Mouse (Mus musculus): ENCODE measurements at regions not wholly inside any gene's neighbourhood (a gene's known extent, or its start where the extent isn't known, plus 50 kb on each side); places are given as distances from the start of the nearest gene placed in this dataset.

GRCm38 (mm10) chr1:143000216-143000615, 640.2 kb upstream of the B3galt2 start:
- H3K36me3 ChIP-seq (replicated peaks): no peaks in the 10 kb centered on the region
- 60% methylated on average over 1 of the region's 1 CpGs for WGBS
- no peak overlapping the region for H3K9ac ChIP-seq
- no peaks in the 10 kb centered on the region for H3K4me1 ChIP-seq
- no peak overlapping the region for H3K27ac ChIP-seq
- H3K9me3 ChIP-seq: no peaks in the 10 kb centered on the region
- no peaks in the 10 kb centered on the region for H3K27me3 ChIP-seq (replicated peaks)
- no peak overlapping the region for H3K4me3 ChIP-seq
- H3K4me2 ChIP-seq: no peak overlapping the region
- no peak for ATAC-seq (replicated peaks)

- no peak overlapping the region for H3K4me3 ChIP-seq
- H3K4me2 ChIP-seq: no peak overlapping the region
- no peaks in the 10 kb centered on the region for H3K36me3 ChIP-seq (replicated peaks)
- H3K27me3 ChIP-seq (replicated peaks): no peaks in the 10 kb centered on the region
- H3K9ac ChIP-seq: no peak overlapping the region
- no peak overlapping the region for H3K27ac ChIP-seq
- WGBS: 85% methylated on average over 3 of the region's 3 CpGs
- H3K4me1 ChIP-seq: no peaks in the 10 kb centered on the region
- no peaks in the 10 kb centered on the region for H3K9me3 ChIP-seq
- no peak for ATAC-seq (replicated peaks)
Measured at GRCm38 (mm10) chr1:143001112-143001511, 639.4 kb upstream of the B3galt2 start.

- H3K4me3 ChIP-seq: no peak overlapping the region
- no peak overlapping the region for H3K27ac ChIP-seq
- no peaks in the 10 kb centered on the region for H3K4me1 ChIP-seq
- no peaks in the 10 kb centered on the region for H3K36me3 ChIP-seq (replicated peaks)
- no peak overlapping the region for H3K9ac ChIP-seq
- 86% methylated on average over 3 of the region's 3 CpGs for WGBS
- H3K4me2 ChIP-seq: no peak overlapping the region
- no peaks in the 10 kb centered on the region for H3K9me3 ChIP-seq
- no peaks in the 10 kb centered on the region for H3K27me3 ChIP-seq (replicated peaks)
- no peak for ATAC-seq (replicated peaks)
Measured at GRCm38 (mm10) chr1:143006045-143006444, 634.4 kb upstream of the B3galt2 start.

GRCm38 (mm10) chr1:143019982-143020381, 620.5 kb upstream of the B3galt2 start:
- 82% methylated on average over 2 of the region's 2 CpGs for WGBS
- H3K4me1 ChIP-seq: no peaks in the 10 kb centered on the region
- no peaks in the 10 kb centered on the region for H3K36me3 ChIP-seq (replicated peaks)
- no peak for ATAC-seq (replicated peaks)
- no peaks in the 10 kb centered on the region for H3K9me3 ChIP-seq
- no peak overlapping the region for H3K27ac ChIP-seq
- no peaks in the 10 kb centered on the region for H3K27me3 ChIP-seq (replicated peaks)
- no peak overlapping the region for H3K4me3 ChIP-seq
- no peak overlapping the region for H3K9ac ChIP-seq
- no peak overlapping the region for H3K4me2 ChIP-seq

GRCm38 (mm10) chr1:143053161-143053560, 587.3 kb upstream of the B3galt2 start:
- no peaks in the 10 kb centered on the region for H3K27me3 ChIP-seq (replicated peaks)
- 69% methylated on average over 2 of the region's 2 CpGs for WGBS
- no peak for ATAC-seq (replicated peaks)
- H3K27ac ChIP-seq: no peak overlapping the region
- no peaks in the 10 kb centered on the region for H3K9me3 ChIP-seq
- no peaks in the 10 kb centered on the region for H3K4me1 ChIP-seq
- no peaks in the 10 kb centered on the region for H3K36me3 ChIP-seq (replicated peaks)
- no peak overlapping the region for H3K4me3 ChIP-seq
- no peak overlapping the region for H3K4me2 ChIP-seq
- H3K9ac ChIP-seq: no peak overlapping the region

- 92% methylated on average over 2 of the region's 2 CpGs for WGBS
- Histone ChIP-seq H3K27me3 (replicated peaks) (no peaks in the 10 kb centered on the region), H3K9me3 (no peaks in the 10 kb centered on the region), H3K4me3 (no peak overlapping the region), H3K9ac (no peak overlapping the region), H3K4me2 (no peak overlapping the region), H3K4me1 (no peaks in the 10 kb centered on the region), H3K27ac (no peak overlapping the region), H3K36me3 (replicated peaks) (no peaks in the 10 kb centered on the region)
- no peak for ATAC-seq (replicated peaks)
Measured at GRCm38 (mm10) chr1:143053599-143053998, 586.9 kb upstream of the B3galt2 start.

GRCm38 (mm10) chr1:143054451-143055024, 585.9 kb upstream of the B3galt2 start:
- Histone ChIP-seq H3K27me3 (replicated peaks) (no peaks in the 10 kb centered on the region), H3K4me3 (no peak overlapping the region), H3K9me3 (no peaks in the 10 kb centered on the region), H3K27ac (no peak overlapping the region), H3K4me2 (no peak overlapping the region), H3K36me3 (replicated peaks) (no peaks in the 10 kb centered on the region), H3K4me1 (no peaks in the 10 kb centered on the region), H3K9ac (no peak overlapping the region)
- WGBS: 74% methylated on average over 3 of the region's 3 CpGs
- no peak for ATAC-seq (replicated peaks)

- Histone ChIP-seq H3K27me3 (replicated peaks) (no peaks in the 10 kb centered on the region), H3K4me1 (no peaks in the 10 kb centered on the region), H3K4me2 (no peak overlapping the region), H3K9me3 (no peaks in the 10 kb centered on the region), H3K27ac (no peak overlapping the region), H3K36me3 (replicated peaks) (no peaks in the 10 kb centered on the region), H3K4me3 (no peak overlapping the region), H3K9ac (no peak overlapping the region)
- no peak; the same call in 1 of the 2 replicates for ATAC-seq (replicated peaks)
- WGBS: 31% methylated on average over 4 of the region's 4 CpGs
Measured at GRCm38 (mm10) chr1:143060698-143061576, 579.5 kb upstream of the B3galt2 start.

GRCm38 (mm10) chr1:143065493-143065892, 575.0 kb upstream of the B3galt2 start:
- no peak for ATAC-seq (replicated peaks)
- H3K4me2 ChIP-seq: no peak overlapping the region

GRCm38 (mm10) chr1:143071781-143072382, 568.6 kb upstream of the B3galt2 start:
- Histone ChIP-seq H3K4me1 (no peaks in the 10 kb centered on the region), H3K9ac (no peak overlapping the region), H3K27me3 (replicated peaks) (no peaks in the 10 kb centered on the region), H3K4me2 (no peak overlapping the region), H3K9me3 (no peaks in the 10 kb centered on the region), H3K36me3 (replicated peaks) (no peaks in the 10 kb centered on the region), H3K27ac (no peak overlapping the region), H3K4me3 (no peak overlapping the region)
- 56% methylated on average over 3 of the region's 3 CpGs for WGBS
- ATAC-seq (replicated peaks): no peak

More at GRCm38 (mm10) chr1:143065493-143065892, 575.0 kb upstream of the B3galt2 start:
- Histone ChIP-seq H3K4me1 (no peaks in the 10 kb centered on the region), H3K27me3 (replicated peaks) (no peaks in the 10 kb centered on the region), H3K9me3 (no peaks in the 10 kb centered on the region), H3K36me3 (replicated peaks) (no peaks in the 10 kb centered on the region), H3K4me3 (no peak overlapping the region), H3K27ac (no peak overlapping the region), H3K9ac (no peak overlapping the region)

GRCm38 (mm10) chr1:143074999-143075398, 565.5 kb upstream of the B3galt2 start:
- Histone ChIP-seq H3K4me1 (no peaks in the 10 kb centered on the region), H3K4me2 (no peak overlapping the region), H3K4me3 (no peak overlapping the region), H3K9ac (no peak overlapping the region), H3K27me3 (replicated peaks) (no peaks in the 10 kb centered on the region), H3K9me3 (no peaks in the 10 kb centered on the region), H3K27ac (no peak overlapping the region), H3K36me3 (replicated peaks) (no peaks in the 10 kb centered on the region)
- no peak for ATAC-seq (replicated peaks)
- WGBS: 82% methylated on average over 4 of the region's 4 CpGs

- no peaks in the 10 kb centered on the region for H3K4me1 ChIP-seq
- 75% methylated on average over 2 of the region's 2 CpGs for WGBS
- no peaks in the 10 kb centered on the region for H3K36me3 ChIP-seq (replicated peaks)
- H3K4me3 ChIP-seq: no peak overlapping the region
- H3K9me3 ChIP-seq: no peaks in the 10 kb centered on the region
- no peak overlapping the region for H3K27ac ChIP-seq
- no peak overlapping the region for H3K9ac ChIP-seq
- no peak overlapping the region for H3K4me2 ChIP-seq
- no peak for ATAC-seq (replicated peaks)
- H3K27me3 ChIP-seq (replicated peaks): no peaks in the 10 kb centered on the region
Measured at GRCm38 (mm10) chr1:143080441-143080840, 560.0 kb upstream of the B3galt2 start.

All from midbrain, embryonic 15.5 days (tissue).